Mouse (Mus musculus) cerebellum, adult 8-10 months (tissue): Measurements from ENCODE around the gene Id3.
"Not testable (repeated sequence)": the region's sequence is repeated elsewhere in the genome, so short reads cannot be mapped to it uniquely, and the experiment has no call there.

ENCODE experiments used
- DNase-seq: peaks from one replicate; pipeline ENCODE4 v3.0.0; 2022

Gene Id3

DNA sequence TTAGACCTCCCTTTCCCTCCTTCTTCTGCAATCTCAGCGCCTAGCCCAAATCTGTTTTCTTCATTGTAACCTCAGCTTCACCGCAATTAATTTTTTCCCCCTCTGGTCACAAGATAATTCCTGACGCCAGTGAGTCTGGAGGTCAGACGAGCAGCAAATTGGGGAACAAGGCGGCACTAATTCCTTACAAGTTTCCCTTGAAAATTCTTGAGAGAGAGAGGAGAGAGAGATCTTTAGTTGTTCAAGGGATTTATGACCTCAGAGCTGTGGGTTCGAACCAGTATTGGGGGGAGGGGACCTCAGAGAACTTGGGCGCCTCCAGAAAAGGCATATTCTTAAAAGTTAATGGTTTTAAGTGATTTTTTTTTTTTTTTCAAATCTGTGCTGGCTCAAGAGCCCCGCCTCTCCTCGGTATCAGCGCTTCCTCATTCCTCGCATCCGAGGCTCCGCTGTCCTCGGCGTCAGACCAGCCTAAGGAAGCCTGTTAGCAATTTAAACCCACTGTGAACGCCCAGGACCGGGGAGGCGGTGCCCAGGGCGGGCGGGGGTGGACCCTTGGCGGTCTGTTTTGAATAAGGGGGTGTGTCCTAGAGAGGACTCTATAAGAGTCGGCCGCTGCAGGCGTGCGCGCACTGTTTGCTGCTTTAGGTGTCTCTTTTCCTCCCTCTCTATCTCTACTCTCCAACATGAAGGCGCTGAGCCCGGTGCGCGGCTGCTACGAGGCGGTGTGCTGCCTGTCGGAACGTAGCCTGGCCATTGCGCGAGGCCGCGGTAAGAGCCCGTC is at the start of gene Id3:
TSS of gene Id3 (plus strand) at position 305 of the 784 bp plus-strand sequence.
- no peak for DNase-seq

DNA sequence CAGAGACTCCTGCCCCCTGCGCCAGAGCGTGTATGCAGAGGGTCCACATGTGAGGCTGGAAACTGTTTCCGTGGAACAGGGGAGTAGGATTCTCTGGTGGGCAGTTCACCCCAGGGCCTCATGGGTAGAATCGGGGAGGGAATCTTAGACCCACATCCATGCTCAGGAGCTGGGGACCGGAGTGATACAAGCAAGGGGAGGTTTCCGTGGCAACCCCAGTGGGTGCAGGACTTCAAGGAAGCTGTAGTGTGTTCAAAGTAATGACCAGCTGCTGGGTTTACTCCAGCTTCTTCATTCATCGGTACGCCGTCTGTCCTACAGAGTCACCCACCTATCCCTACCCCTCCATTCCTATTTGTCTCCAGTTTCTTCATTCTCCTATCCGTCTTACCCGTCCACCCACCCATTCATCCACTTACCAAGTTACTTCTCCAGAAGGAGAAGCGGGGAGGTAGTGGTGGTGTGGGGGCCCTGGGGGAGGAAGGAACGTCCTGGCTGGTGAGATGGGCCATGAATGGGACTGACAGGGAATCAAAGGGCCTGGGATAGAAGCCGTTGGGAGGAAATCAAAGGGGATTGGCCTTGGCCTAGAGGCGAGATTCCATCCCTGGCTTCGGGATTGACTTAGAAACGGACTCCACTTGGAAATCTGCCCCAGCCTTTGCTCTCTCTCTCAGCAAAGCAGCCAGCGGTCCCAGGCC is 48.6 kb upstream of the Id3 start:
- peak; percentile 7 for DNase-seq

DNA sequence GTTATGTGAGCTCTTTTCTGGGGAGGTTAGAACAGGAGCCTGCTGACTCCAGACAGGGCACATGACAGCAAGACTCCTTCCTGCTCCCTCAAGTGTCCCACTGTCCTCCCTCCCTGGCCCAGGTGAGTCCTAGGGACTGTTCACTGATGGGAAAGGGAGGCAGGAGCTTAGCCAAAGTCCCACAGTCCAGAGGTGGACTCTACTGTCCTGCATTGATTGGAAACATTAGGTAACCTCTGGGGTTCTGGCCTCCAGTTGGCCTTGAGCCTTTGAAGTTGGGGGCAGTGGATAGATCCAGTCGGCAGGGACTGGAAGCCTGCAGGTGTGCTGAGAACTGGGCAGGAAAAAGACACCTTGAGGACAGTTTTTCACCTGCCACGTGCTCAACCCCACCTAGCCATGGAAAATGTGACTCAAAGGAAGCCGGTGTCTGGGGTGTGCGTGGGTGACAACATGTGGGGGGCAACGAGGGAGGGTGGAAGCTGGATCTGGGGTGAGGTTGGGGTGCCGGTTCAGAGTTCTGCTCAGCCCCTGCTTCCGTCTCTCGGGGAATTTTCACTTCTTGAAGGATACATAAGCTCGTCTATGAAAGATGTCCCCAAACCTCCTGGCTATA is 47.7 kb upstream of the Id3 start:
- no peak for DNase-seq

DNA sequence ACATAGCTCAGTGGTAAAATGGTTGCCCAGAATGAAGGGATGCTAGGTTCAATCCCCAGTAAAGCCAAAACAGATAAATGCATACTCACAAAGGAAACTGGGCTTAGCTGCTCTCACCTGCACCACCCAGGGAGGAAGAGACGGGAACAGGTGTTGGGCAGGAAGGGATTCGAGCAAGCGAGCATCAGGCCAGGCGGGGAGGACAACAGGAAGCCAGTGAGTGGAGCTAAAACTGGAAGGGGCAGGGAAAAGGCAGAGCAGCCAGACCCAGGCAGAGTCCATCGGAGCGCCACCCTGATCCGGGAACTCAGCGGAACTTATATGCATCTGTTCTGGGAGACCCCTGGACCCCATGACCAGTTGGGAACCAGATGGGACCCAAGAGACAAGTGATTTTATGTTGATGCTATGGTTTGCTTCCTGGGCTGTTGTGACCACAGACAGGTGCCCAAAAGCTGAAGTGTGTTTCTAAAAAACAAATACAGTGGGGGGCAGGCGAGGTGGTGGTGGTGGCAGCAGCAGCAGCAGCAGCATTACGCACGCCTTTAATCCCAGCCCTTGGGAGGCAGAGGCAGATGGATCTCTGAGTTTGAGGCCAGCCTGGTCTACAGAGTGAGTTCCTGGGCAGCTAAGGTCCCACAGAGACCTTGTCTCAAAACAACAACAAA is 46.7 kb upstream of the Id3 start:
- no peak for DNase-seq

DNA sequence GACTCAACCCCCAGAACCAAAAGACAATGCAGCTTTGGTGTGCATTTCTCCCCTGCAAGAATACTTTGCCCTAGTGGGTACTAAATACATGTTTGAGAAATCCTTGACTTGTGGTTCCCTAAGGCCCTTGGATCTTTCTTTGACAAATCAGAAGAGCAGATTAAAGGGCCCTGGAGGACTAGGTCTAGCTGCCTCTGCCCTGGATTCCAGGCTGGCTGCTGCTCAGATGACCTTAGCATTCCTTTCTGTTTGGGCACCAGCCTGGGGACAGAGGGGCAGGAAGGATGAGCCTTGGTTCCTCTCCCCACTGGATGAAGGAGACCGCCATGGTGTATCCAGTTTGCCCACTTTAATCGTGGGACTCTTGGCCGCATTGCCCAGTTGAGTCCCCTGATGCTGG is 44.9 kb upstream of the Id3 start:
- DNase-seq: no peak

DNA sequence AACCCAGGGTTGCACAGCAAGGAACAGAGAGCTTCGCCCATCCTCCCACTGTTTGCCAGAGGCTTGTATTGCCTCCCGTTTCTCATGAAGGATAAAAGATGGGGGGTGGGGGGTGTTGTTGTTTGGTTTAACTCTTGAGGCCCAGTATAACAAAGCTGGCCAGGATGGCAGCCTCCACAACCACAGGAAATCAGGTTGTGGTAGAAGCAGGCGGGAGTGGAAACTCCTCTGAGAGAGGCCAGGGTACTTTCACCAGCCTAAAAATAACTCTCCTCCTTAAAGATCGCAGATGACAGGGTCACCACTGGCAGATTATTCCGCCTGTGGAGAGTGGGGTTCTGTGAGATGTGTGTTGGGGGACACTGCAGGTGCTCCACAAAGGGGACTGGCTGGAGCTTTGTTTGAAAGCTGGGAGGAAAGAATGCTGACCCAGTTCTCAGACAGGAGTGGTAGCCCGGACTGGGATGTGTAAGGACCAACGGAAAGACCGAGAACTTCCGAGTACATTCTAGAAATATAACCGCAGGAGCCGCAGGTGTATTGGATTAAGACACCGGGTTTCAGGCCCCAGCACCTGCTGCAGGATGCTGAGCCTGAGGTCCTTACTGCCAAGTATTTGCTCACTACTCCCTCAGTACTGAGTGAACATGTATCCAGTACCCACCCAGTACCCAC is 42.8 kb upstream of the Id3 start:
- DNase-seq: no peak

DNA sequence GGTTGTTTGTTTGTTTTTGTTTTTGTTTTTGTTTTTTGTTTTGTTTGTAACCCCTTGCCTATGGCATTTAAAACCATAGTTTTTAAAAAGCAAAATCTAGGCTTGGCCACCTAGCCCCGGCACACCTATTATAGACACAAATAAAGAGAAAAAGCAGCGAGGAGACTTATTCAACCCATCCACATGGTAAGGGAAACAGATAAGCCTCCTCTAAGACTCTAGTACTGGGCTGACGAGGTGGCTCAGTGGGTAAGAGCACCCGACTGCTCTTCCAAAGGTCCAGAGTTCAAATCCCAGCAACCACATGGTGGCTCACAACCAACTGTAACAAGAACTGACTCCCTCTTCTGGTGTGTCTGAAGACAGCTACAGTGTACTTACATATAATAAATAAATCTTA is 41.5 kb upstream of the Id3 start:
- not testable (repeated sequence) for DNase-seq

DNA sequence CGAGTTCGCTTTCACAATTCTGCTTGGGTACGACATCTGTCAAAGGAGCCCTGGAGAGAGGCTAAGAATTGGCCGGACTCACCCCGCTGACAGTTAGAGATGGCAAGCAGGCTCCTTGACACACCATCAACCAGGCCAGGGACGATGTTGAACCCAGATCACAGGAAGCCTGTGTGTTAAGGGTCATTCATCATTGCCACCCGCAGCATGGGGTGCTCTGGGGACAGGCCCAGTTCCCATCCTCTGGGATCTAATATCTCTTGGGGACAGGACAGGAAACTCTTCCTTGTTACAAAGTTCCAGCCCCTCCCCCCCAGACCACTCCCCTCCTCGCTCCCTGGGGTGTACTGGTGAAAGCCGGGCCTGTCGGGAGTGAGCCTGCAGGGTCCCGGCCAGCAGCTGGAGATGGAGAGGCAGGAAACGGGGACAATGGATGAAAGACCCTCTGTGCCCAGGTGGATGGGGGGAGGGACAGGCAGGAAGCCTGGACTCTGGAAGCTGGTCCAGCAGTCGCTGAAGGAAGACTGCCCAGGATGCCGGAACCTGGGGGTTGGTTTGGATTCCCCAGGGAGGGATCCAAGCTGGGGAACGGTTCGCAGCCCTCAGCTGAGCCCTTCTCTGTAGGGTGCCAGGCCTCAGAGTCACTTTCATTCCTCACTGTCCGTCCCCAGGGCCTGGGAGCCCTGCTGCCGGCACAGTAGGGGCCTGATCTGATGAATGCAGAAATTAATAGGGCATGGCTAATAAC is 38.5 kb upstream of the Id3 start:
- DNase-seq: peak; percentile 1

DNA sequence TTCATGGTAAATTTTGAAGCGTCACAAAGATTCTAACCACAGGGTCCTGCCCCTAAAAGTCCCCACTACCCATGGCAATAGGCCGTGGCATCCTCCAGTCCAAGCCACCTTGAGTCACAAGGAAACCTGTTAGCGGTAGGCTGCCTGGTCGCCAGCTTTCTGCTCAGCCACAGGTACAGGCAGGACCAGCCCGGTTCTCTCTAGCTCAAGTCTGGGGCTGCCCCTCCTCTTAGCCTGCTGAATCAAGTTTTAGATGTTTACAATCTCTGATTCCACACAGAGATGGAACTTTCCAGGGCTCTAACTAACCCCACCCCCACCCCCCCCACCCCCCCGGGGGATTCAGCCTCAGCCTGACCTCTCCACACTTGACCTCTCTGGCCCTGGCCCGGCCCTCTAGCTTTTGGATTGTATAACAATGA is 36.4 kb upstream of the Id3 start:
- no peak for DNase-seq

DNA sequence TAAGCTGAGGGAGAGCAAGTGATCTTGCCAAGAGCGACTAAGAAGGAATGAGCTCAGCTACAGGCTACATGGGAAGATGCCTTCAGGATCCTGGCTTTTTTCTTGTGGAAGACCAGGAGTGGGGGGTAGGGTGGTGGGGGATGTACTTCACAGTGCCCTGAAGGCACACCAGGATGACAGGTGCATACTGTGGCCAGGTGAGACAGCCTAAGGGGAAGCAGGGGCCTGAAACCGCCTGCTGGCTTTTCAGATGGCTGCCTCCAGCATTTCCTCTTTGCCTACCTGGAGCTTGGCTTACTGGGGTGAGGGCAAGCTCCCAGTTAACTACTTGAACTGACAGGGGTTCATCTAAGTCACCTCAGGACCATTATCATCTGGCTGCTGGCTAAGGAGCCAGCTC is 34.1 kb upstream of the Id3 start:
- DNase-seq: no peak

DNA sequence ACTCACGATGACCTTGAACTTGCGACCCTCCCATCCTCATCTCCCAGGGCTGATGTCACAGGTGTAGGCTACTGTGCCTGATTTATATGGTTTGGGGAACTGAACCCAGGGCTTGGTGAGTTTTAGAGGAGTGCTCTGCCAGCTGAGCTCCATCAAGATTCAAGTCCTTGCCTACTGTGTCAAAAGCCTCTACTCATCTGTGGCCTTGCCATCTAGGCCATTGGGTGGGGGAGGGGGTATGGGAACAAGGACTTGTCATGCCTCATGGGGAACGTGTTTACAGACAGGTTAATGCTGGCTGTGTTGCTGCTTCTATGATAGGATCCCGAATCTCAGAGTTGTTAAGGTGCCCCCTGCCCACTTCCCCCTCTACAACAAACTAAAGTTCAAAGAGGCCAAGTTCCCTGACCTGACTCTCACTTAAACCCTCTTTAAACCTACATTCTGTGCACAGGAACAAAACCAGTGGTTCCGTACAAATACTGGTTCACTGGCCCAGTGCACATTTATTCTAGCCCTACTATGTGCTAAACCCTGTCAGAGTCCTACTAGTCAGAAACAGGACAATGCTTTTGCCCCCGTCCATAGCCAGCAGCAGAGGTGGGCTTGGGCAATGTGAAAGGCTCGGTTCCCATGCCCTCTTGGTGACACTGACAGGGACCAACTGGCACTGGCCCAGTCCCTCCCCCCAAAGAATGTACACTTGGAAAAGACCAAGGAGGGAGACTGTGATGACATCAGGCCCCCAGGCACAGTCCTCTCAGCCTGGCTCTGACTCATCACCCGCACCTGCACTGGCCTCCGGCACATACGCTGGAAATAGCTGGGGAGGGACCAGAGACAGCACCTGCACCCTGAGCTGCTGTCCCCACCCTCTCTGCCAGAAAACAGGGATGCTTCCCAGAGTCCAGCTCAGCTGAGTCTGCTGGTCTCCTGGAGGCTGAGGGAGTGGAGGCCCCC is 33.1 kb upstream of the Id3 start:
- no peak for DNase-seq

DNA sequence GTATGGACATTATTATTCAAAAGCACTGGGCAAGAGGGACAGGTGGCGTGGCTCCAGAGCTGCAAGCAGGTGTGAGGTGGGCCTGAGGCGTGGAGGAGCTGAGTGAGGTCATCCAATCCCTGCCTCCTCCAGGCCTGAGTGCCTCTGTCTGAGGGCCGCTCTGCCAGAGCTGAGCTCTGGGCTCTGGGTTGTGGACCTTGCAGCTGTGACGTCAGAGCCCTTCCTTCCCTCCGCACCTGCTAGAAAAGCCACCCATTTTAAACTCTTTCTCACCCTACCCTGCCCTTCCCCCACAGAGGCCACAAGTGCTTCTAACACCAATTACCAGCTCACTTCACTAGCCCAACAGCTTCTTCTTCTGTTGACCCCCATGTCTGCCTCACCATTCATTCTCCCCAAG is 31.0 kb upstream of the Id3 start:
- DNase-seq: no peak

DNA sequence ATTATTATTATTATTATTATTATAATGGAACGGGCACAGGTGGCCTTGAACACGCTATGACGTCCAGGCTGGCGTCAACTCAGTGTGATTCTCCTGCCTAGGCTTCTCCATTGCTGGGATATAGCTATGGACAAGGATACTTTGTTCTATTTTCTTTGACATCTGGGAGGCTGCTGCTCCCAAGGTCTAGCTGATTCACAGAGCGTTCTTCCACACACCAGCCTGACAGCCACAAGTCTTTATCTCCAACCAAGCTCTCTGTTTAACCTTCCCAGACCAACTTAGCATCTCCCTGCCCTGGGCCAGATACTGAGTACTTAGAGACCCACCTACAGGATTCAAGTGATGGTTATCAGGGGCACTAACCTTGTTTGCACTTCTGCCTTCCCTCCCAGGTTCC is 28.6 kb upstream of the Id3 start:
- DNase-seq: no peak

DNA sequence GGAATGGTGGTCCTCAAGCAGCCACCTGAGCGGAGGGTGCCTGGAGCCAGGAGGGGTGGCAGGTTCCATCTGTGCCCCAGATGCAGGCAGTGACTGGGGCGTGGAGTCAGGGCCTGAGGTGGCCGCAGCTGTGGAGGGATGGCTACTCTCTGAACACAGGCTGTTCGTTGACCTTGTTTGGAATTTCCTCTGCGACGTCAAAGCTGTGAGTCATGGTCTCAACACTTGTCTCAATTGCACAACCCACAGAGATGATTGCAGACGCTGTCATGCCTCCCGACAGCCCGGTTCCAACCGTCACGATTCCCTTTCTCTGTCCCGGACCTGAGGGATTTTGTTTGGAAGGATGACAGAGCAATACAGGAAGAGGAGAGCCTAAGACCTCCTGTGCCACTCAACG is 26.3 kb upstream of the Id3 start:
- DNase-seq: no peak

DNA sequence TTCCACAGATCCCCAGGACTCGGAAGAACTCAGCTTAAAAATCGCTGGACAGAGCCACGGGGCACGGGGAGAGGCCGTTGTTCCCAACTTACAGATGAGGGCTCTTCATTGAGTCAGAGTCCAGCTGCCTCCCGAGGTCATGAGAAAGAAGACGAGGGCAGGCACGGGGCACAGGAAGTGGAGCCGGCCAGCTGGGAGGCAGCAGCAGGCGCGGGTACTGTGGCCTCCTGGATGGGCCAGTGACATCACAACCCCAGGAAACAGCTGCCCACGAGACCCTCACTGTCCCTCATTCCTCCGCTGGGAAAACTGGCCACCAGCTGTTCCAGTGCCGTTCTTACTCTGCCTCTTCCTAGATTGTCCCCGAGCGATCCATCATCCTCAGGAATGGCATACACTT is 23.3 kb upstream of the Id3 start:
- no peak for DNase-seq

DNA sequence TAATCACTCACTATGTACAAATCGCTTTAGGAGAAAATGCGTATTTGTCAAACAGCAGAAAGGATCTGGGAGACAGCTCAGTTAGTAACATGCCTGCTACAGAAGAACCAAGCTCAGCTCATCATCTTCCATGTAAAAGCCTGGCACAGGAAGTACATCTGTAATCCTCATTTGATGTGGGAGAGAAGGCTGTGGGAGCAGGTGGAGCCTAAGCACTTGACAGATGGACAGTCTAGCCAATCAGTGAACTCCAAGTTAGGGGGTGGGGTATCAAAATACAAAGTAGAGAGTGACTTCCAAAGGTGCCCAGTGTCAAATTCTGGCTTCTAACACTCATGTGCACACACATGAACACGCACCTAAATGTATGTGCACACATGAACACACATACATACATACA is 22.1 kb upstream of the Id3 start:
- DNase-seq: no peak

DNA sequence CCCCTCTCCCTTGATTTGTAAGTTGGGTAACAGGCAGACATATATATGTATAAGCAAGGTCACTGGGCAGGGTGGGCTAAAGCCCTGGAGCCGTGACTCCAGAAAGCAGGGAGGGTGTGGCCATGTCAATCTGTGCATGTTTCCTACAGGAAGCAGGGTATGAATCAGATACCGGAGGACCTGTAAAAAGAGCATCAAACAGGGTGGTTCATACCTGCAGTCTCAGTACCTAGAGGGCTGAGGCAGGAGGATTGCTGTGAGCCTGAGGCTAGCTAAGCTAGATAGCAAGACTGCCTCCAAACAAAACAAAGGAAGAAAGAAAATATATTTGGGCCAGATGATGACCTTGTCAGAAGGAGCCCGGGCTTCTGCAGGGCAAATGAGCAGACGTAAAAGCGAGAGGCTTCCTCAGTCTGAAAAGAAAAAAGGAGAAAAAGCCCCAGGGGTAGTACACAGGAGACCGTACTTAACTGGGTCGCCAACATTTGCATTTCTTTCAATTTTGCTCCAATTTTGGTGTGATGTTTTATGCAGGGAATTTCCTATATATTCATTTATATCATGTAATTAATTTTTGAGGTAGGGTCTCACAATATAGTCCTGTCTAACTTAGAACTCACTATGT is 21.3 kb upstream of the Id3 start:
- DNase-seq: no peak

DNA sequence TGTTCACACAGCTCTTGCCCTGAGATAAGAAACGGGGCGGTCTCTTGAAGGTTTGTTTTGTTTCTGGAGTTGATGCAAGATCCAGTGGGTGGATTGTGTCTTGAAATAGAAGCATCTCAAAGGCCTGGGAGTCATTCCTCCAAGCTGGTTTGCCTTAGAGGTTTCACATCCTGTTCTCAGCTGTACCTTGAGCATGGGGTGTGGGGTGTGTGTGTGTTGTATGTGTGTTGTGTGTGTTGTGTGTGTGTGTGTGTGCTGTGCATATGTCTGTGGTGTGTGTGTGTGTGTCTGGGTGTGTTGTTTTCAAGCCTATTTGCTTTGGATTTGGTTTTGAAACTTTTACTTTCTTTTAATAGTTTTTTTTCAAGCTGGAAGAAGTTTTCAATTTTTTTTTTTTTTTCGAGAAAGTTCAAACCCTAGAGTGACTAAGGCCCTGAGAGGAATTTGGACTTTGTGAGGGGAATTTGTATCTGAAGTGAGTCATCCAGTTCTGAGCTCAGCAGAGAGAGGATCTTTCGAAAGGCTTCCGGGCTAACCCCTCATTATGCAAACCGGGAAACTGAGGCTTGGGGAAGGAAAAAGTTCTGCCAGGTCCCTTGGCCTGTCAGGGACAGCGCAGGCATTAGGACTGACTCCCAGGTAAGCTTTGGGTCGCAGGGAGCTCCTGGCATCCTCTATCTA is 20.0 kb upstream of the Id3 start:
- no peak for DNase-seq

DNA sequence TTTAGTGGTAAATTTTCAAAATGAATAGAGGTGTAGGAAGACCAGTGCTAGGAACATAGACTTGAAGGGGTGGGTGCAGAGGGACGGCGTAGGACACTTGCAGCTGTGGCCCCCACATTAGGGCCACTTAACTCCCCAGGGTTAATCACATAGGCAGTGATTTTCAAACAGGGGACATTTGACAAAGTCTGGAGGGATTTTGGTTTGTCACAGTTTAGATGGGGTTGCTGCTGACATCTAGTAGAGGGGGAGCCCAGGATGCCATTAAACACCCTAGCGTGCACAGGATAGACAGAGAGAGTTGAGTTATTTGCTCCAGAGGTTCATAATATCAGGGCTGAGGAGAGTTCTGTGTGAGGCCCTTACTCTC is 19.5 kb upstream of the Id3 start:
- no peak for DNase-seq

DNA sequence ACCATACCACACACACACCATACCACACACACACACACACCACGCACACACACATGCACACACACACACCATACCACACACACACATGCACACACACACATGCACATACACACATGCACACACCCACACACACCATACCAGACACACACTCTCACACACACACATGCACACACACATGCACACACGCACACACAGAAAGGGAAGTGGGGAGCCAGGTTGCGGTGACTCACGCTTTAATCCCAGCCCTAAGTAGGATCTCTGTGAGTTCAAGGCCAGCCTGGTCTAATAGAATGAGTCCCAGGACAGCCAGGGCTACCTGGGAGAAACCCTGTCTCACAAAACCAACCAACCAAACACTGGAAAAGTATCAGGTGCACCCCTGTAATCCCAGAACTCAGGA is 18.7 kb upstream of the Id3 start:
- no peak for DNase-seq
